Mouse (Mus musculus): ENCODE data around the gene Plekha6. TPM values are rescaled to one million over a fixed set of nuclear protein-coding genes. Genes with fewer than 3 reads are reported as not detected.

The Plekha6 gene
- polyA plus RNA-seq, 1 experiment from 2014 or later: 4.0 TPM

DNA sequence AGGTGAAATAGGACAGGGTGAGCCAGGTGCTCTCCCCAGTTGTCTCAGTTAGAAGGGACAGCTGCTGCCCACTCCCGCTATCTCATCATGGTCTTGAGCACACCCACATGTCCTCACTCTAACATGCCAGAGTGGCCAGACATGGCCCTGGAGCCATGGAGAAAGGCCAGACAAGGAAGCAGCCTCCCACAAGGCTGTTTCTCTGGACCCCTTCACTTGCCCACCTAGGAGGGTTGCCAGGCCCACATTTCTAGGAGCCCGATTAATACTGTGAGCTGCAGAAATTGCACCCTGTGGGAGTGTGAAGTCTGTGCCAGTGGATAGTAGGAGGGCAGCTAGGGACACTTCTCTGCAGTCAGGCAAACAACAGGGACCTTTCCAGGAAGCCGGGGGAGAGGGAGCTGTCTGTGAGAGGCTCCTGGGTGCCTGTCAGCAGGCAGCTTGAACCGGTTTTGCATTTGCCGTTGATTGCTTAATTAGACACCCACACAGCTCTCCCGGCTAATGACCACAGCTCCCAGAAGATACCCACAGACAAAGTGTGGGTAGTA, 58.5 kb downstream of the Plekha6 start:
- Histone ChIP-seq H3K27me3 (peaks cover 16% of the 10 kb centered on the region), H3K27ac (no peak overlapping the region; the same call in 1 of the 2 replicates), H3K9ac (peak overlapping the region; percentile 27; the same call in 1 of the 2 replicates), H3K36me3 (no peaks in the 10 kb centered on the region), H3K9me3 (no peaks in the 10 kb centered on the region), H3K4me1 (peaks cover 37% of the 10 kb centered on the region), H3K4me2 (no peak overlapping the region), H3K4me3 (no peak overlapping the region)
- no peak for ATAC-seq (ENCODE audit: insufficient number of reproducible peaks, insufficient read depth, low FRiP score, low TSS enrichment, low read depth)
- 38% methylated on average over 6 of the region's 6 CpGs for WGBS

GRCm38 (mm10) chr1:133224674-133225073, 60.7 kb downstream of the Plekha6 start:
- peaks cover 16% of the 10 kb centered on the region for H3K27me3 ChIP-seq
- peaks cover 52% of the 10 kb centered on the region for H3K4me1 ChIP-seq
- no peak for ATAC-seq (ENCODE audit: insufficient number of reproducible peaks, insufficient read depth, low FRiP score, low TSS enrichment, low read depth)
- H3K9me3 ChIP-seq: no peaks in the 10 kb centered on the region
- H3K9ac ChIP-seq: no peak overlapping the region
- H3K4me3 ChIP-seq: no peak overlapping the region
- H3K27ac ChIP-seq: no peak overlapping the region
- no peaks in the 10 kb centered on the region for H3K36me3 ChIP-seq
- H3K4me2 ChIP-seq: no peak overlapping the region

- Histone ChIP-seq H3K9me3 (no peaks in the 10 kb centered on the region), H3K4me1 (peaks cover 55% of the 10 kb centered on the region), H3K9ac (no peak overlapping the region), H3K4me3 (no peak overlapping the region), H3K36me3 (no peaks in the 10 kb centered on the region), H3K27ac (no peak overlapping the region), H3K4me2 (no peak overlapping the region), H3K27me3 (peaks cover 16% of the 10 kb centered on the region)
- no peak for ATAC-seq (ENCODE audit: insufficient number of reproducible peaks, insufficient read depth, low FRiP score, low TSS enrichment, low read depth)
- WGBS: 49% methylated on average over 3 of the region's 3 CpGs
Observed at GRCm38 (mm10) chr1:133225137-133225536, 61.1 kb downstream of the Plekha6 start.

GRCm38 (mm10) chr1:133225561-133225960, 61.6 kb downstream of the Plekha6 start:
- ATAC-seq (ENCODE audit: insufficient number of reproducible peaks, insufficient read depth, low FRiP score, low TSS enrichment, low read depth): no peak
- no peak overlapping the region for H3K4me2 ChIP-seq
- H3K4me3 ChIP-seq: no peak overlapping the region
- peaks cover 55% of the 10 kb centered on the region for H3K4me1 ChIP-seq
- no peak overlapping the region for H3K9ac ChIP-seq
- peaks cover 16% of the 10 kb centered on the region for H3K27me3 ChIP-seq
- no peaks in the 10 kb centered on the region for H3K36me3 ChIP-seq
- H3K27ac ChIP-seq: no peak overlapping the region
- no peaks in the 10 kb centered on the region for H3K9me3 ChIP-seq
- 83% methylated on average over 2 of the region's 2 CpGs for WGBS

DNA sequence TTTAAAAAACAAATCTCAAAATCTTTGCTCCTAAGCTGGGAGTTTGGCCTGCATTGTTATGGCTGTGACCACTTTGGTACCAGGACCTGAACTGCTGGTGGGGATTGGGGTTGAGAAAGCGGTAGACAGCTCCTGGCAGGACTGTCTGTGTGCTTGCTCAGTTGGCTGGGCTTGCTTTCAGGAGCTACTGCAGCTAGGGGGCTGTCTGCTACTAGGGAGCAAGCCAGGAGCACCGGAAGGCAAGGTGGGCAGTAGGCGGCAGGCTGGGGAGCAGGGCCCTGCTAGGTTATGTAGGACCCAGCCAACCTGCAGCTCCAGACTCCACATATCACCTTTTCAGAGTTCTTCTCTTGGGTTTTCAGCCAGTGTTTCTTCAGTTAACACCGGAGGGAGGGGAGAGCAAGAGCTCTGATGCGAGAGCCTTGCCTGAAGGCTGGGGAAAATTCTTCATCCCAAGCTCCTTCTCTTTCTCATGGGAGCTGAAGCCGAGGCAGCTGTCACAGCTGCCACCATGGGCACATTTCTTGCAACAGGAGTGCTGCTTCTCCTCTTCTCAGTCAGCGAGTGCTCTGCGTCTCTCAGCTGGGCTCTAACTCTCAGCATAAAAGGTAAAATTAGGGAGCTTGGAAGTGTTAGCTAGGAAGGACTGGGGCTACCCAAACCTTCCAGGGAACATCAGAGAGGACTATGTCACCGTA, 62.1 kb downstream of the Plekha6 start:
- Histone ChIP-seq H3K4me2 (0 out of 2 replicates have a peak overlapping the region, but pooled peaks have one; percentile 3), H3K27me3 (peaks cover 16% of the 10 kb centered on the region), H3K27ac (peak overlapping the region; percentile 58; the same call in 1 of the 2 replicates), H3K4me3 (no peak overlapping the region), H3K36me3 (no peaks in the 10 kb centered on the region), H3K4me1 (peaks cover 55% of the 10 kb centered on the region), H3K9me3 (no peaks in the 10 kb centered on the region), H3K9ac (no peak overlapping the region)
- 35% methylated on average over 9 of the region's 9 CpGs for WGBS
- no peak for ATAC-seq (ENCODE audit: insufficient number of reproducible peaks, insufficient read depth, low FRiP score, low TSS enrichment, low read depth)

GRCm38 (mm10) chr1:133226928-133227327, 62.9 kb downstream of the Plekha6 start:
- H3K4me1 ChIP-seq: peaks cover 55% of the 10 kb centered on the region
- no peaks in the 10 kb centered on the region for H3K36me3 ChIP-seq
- H3K27me3 ChIP-seq: peaks cover 16% of the 10 kb centered on the region
- H3K27ac ChIP-seq: peak overlapping the region; percentile 58
- no peak overlapping the region for H3K4me3 ChIP-seq
- ATAC-seq (ENCODE audit: insufficient number of reproducible peaks, insufficient read depth, low FRiP score, low TSS enrichment, low read depth): 0 out of 2 replicates have a peak, but pooled peaks have one; percentile 69
- 22% methylated on average over 9 of the region's 9 CpGs for WGBS
- no peak overlapping the region for H3K9ac ChIP-seq
- no peaks in the 10 kb centered on the region for H3K9me3 ChIP-seq
- H3K4me2 ChIP-seq: peak overlapping the region; percentile 14; the same call in 1 of the 2 replicates

- ATAC-seq (ENCODE audit: insufficient number of reproducible peaks, insufficient read depth, low FRiP score, low TSS enrichment, low read depth): no peak
- Histone ChIP-seq H3K4me1 (peaks cover 54% of the 10 kb centered on the region), H3K4me2 (no peak overlapping the region), H3K9me3 (no peaks in the 10 kb centered on the region), H3K9ac (no peak overlapping the region), H3K27me3 (peaks cover 16% of the 10 kb centered on the region), H3K36me3 (no peaks in the 10 kb centered on the region), H3K27ac (peak overlapping the region; percentile 58), H3K4me3 (no peak overlapping the region)
- WGBS: 32% methylated on average over 2 of the region's 2 CpGs
Observed at GRCm38 (mm10) chr1:133227378-133227777, 63.4 kb downstream of the Plekha6 start.

GRCm38 (mm10) chr1:133228809-133229487, 64.9 kb downstream of the Plekha6 start:
- H3K4me2 ChIP-seq: no peak overlapping the region
- H3K27ac ChIP-seq: peak overlapping the region; percentile 29
- H3K36me3 ChIP-seq: no peaks in the 10 kb centered on the region
- no peaks in the 10 kb centered on the region for H3K9me3 ChIP-seq
- H3K27me3 ChIP-seq: peaks cover 16% of the 10 kb centered on the region
- H3K4me1 ChIP-seq: peaks cover 49% of the 10 kb centered on the region
- no peak overlapping the region for H3K4me3 ChIP-seq
- ATAC-seq (ENCODE audit: insufficient number of reproducible peaks, insufficient read depth, low FRiP score, low TSS enrichment, low read depth): no peak
- no peak overlapping the region for H3K9ac ChIP-seq
- 57% methylated on average over 9 of the region's 9 CpGs for WGBS

GRCm38 (mm10) chr1:133231523-133232193, 67.6 kb downstream of the Plekha6 start:
- 83% methylated on average over 7 of the region's 7 CpGs for WGBS
- H3K9ac ChIP-seq: no peak overlapping the region
- H3K4me1 ChIP-seq: peaks cover 45% of the 10 kb centered on the region
- no peak overlapping the region for H3K4me2 ChIP-seq
- peak overlapping the region; percentile 45; the same call in 1 of the 2 replicates for H3K27ac ChIP-seq
- H3K9me3 ChIP-seq: no peaks in the 10 kb centered on the region
- no peaks in the 10 kb centered on the region for H3K27me3 ChIP-seq
- H3K36me3 ChIP-seq: no peaks in the 10 kb centered on the region
- no peak overlapping the region for H3K4me3 ChIP-seq
- ATAC-seq (ENCODE audit: insufficient number of reproducible peaks, insufficient read depth, low FRiP score, low TSS enrichment, low read depth): no peak

GRCm38 (mm10) chr1:133235909-133236308, 71.9 kb downstream of the Plekha6 start:
- H3K27ac ChIP-seq: peak overlapping the region; percentile 80; the same call in 1 of the 2 replicates
- H3K4me2 ChIP-seq: no peak overlapping the region
- 70% methylated on average over 5 of the region's 5 CpGs for WGBS
- no peaks in the 10 kb centered on the region for H3K36me3 ChIP-seq
- peaks cover 56% of the 10 kb centered on the region for H3K4me1 ChIP-seq
- no peak overlapping the region for H3K9ac ChIP-seq
- no peaks in the 10 kb centered on the region for H3K27me3 ChIP-seq
- no peak overlapping the region for H3K4me3 ChIP-seq
- no peak for ATAC-seq (ENCODE audit: insufficient number of reproducible peaks, insufficient read depth, low FRiP score, low TSS enrichment, low read depth)
- H3K9me3 ChIP-seq: no peaks in the 10 kb centered on the region

DNA sequence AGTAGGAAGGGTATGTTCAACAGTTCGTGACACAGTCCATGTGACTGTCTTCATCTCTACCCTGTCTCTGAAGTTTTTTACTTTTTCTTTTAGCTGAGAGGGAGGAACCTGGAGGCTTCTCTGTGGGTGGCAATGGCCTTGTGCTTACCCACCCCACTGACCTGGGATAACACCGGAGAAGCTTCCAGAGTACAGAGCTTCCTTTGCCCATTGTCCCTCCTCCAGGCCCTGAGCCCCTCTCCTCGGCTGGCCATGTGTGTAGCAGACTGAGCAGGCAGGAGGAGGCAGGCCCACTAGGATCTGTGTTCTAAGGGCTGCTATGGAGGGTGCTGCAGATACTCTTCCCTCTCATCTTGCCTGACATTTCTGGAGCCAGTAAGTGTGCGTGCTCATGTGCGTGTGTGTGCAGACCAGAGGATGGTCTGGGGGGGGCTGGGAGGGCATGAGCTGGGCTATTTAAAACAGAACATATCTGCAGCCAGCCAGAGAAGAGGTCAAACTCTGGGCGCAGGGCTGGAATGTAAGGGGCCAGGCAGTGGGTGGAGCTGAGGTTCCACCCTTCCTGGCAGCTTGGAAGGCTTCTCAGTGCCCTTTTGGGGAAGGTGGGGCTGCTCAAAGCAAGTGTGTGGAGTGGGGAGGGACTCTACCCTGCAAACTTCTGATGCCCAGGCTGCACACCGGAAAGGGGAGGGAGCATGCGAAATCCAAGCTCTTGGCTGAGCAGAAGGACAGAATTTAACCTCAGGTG, 72.9 kb downstream of the Plekha6 start:
- peak overlapping the region; percentile 39 for H3K4me2 ChIP-seq
- H3K9ac ChIP-seq: no peak overlapping the region
- peak overlapping the region; percentile 80 for H3K27ac ChIP-seq
- H3K27me3 ChIP-seq: no peaks in the 10 kb centered on the region
- H3K36me3 ChIP-seq: no peaks in the 10 kb centered on the region
- 24% methylated on average over 8 of the region's 8 CpGs for WGBS
- peaks cover 61% of the 10 kb centered on the region for H3K4me1 ChIP-seq
- peak; percentile 68; the same call in 1 of the 2 replicates for ATAC-seq (ENCODE audit: insufficient number of reproducible peaks, insufficient read depth, low FRiP score, low TSS enrichment, low read depth)
- H3K9me3 ChIP-seq: no peaks in the 10 kb centered on the region
- H3K4me3 ChIP-seq: no peak overlapping the region
